Mouse (Mus musculus): ENCODE measurements at regions not wholly inside any gene's neighbourhood (a gene's known extent, or its start where the extent isn't known, plus 50 kb on each side); places are given as distances from the start of the nearest gene placed in this dataset.
"Not testable (repeated sequence)": the region's sequence is repeated elsewhere in the genome, so short reads cannot be mapped to it uniquely, and the experiment has no call there.

DNA sequence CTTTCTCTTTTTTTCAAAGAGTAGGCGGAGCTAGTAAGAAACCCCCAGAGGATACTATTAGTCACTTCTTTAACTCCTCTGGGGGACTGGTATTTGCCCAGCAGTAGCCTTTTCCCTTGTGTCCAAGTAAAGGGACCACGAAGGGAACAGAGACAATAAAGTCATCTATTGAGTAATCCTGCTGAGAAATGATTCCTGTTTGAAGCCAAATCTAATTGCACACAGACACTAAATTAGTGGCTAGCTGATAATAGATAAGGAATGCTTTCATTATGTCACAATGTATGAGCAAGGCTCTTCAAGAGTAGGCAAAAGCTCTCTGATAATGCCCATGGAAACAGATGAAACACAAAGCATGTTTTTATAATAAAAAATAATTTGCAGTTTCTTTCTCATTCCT is 201.9 kb upstream of the Gm21897 start:
- 38% methylated on average over 2 of the region's 2 CpGs for WGBS
- Histone ChIP-seq H3K27ac (ENCODE audit: low read depth, low read length) (no peak overlapping the region), H3K9ac (ENCODE audit: low read length) (no peak overlapping the region), H3K9me3 (ENCODE audit: control insufficient read depth, low read length) (no peaks in the 10 kb centered on the region), H3K27me3 (ENCODE audit: control insufficient read depth, insufficient read depth, low read length) (no peaks in the 10 kb centered on the region), H3K4me1 (replicated peaks; ENCODE audit: control insufficient read depth, insufficient read depth, low read length) (no peaks in the 10 kb centered on the region), H3K4me3 (ENCODE audit: low read depth, low read length) (no peak overlapping the region), H3K4me2 (ENCODE audit: low read depth, low read length, severe bottlenecking) (no peak overlapping the region), H3K36me3 (ENCODE audit: control insufficient read depth, insufficient read depth, low read length) (no peaks in the 10 kb centered on the region)
- ATAC-seq (replicated peaks; ENCODE audit: low FRiP score) (no peak), DNase-seq (ENCODE audit: low spot score) (no peak)

DNA sequence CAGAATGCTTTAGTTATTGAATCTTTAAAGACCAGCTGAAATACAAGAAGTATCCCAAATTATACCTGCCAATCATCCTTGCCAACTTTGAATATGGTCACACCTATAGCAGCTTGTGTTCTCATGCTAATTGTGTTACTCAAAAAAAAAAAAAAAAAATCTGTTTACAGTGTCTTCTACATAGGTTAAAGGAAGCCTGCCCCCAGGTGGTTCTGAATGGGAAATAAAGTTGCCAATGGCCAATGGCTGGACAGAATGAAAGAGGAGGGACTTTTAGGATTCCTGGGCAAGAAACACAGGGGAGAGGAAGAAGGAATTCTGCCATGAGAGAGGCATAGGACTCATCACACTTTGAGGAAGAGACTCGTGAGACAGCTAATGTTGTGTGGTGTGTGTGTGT is 197.5 kb upstream of the Gm21897 start:
- DNase-seq (ENCODE audit: low spot score) (no peak), ATAC-seq (replicated peaks; ENCODE audit: low FRiP score) (no peak)
- no peaks in the 10 kb centered on the region for H3K4me1 ChIP-seq (replicated peaks; ENCODE audit: control insufficient read depth, insufficient read depth, low read length)
- H3K9me3 ChIP-seq (ENCODE audit: control insufficient read depth, low read length): no peaks in the 10 kb centered on the region
- no peak overlapping the region for H3K9ac ChIP-seq (ENCODE audit: low read length)
- H3K27ac ChIP-seq (ENCODE audit: low read depth, low read length): no peak overlapping the region
- H3K4me3 ChIP-seq (ENCODE audit: low read depth, low read length): no peak overlapping the region
- no peaks in the 10 kb centered on the region for H3K27me3 ChIP-seq (ENCODE audit: control insufficient read depth, insufficient read depth, low read length)
- no peaks in the 10 kb centered on the region for H3K36me3 ChIP-seq (ENCODE audit: control insufficient read depth, insufficient read depth, low read length)
- 86% methylated on average over 1 of the region's 1 CpGs for WGBS
- no peak overlapping the region for H3K4me2 ChIP-seq (ENCODE audit: low read depth, low read length, severe bottlenecking)

DNA sequence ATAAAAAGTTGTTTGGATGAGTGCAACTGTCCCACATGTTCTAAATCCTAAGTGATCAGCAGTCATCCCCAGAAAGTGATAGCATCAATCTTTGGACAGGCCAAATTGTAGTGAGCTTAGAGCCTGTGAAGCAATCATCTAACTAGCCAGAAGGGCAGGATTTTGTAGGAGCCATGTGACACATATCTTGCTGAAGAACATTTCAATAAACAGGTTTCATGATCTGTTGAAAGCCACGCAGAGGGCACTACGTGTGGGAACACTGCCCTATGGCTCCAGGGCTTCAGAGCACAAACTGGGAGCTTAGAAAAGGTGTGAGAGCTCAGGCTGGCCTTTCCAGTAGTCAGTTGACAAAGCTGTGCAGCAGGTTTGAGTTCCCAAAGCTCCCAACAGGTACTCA is 188.3 kb upstream of the Gm21897 start:
- no peaks in the 10 kb centered on the region for H3K36me3 ChIP-seq (ENCODE audit: control insufficient read depth, insufficient read depth, low read length)
- no peak for DNase-seq (ENCODE audit: low spot score)
- no peak overlapping the region for H3K4me3 ChIP-seq (ENCODE audit: low read depth, low read length)
- H3K4me2 ChIP-seq (ENCODE audit: low read depth, low read length, severe bottlenecking): no peak overlapping the region
- 88% methylated on average over 2 of the region's 2 CpGs for WGBS
- no peaks in the 10 kb centered on the region for H3K27me3 ChIP-seq (ENCODE audit: control insufficient read depth, insufficient read depth, low read length)
- no peaks in the 10 kb centered on the region for H3K4me1 ChIP-seq (replicated peaks; ENCODE audit: control insufficient read depth, insufficient read depth, low read length)
- no peaks in the 10 kb centered on the region for H3K9me3 ChIP-seq (ENCODE audit: control insufficient read depth, low read length)
- H3K27ac ChIP-seq (ENCODE audit: low read depth, low read length): no peak overlapping the region
- ATAC-seq (replicated peaks; ENCODE audit: low FRiP score): no peak
- H3K9ac ChIP-seq (ENCODE audit: low read length): no peak overlapping the region

DNA sequence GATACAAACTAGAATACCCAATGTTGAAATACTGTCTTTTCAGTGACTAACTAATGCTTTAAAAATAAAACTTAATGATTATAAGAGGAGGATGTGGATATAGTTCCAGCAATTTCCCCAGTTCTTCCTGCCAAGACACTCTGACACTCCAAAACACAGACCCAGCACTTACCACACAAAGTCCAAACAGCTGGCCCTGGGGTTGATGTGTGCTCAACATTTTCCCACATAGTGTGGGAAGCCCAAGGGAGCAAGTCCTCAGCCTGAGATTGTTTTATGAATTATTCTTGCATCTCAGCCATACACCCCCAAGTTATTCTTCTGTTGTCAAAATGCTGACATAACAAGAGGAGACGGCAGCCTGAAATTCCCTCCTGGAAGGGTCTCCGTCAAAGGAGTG is 187.5 kb upstream of the Gm21897 start:
- 91% methylated on average over 2 of the region's 2 CpGs for WGBS
- Histone ChIP-seq H3K4me2 (ENCODE audit: low read depth, low read length, severe bottlenecking) (no peak overlapping the region), H3K27me3 (ENCODE audit: control insufficient read depth, insufficient read depth, low read length) (no peaks in the 10 kb centered on the region), H3K27ac (ENCODE audit: low read depth, low read length) (no peak overlapping the region), H3K9ac (ENCODE audit: low read length) (no peak overlapping the region), H3K9me3 (ENCODE audit: control insufficient read depth, low read length) (no peaks in the 10 kb centered on the region), H3K36me3 (ENCODE audit: control insufficient read depth, insufficient read depth, low read length) (no peaks in the 10 kb centered on the region), H3K4me1 (replicated peaks; ENCODE audit: control insufficient read depth, insufficient read depth, low read length) (no peaks in the 10 kb centered on the region), H3K4me3 (ENCODE audit: low read depth, low read length) (no peak overlapping the region)
- DNase-seq (ENCODE audit: low spot score) (no peak), ATAC-seq (replicated peaks; ENCODE audit: low FRiP score) (no peak)

DNA sequence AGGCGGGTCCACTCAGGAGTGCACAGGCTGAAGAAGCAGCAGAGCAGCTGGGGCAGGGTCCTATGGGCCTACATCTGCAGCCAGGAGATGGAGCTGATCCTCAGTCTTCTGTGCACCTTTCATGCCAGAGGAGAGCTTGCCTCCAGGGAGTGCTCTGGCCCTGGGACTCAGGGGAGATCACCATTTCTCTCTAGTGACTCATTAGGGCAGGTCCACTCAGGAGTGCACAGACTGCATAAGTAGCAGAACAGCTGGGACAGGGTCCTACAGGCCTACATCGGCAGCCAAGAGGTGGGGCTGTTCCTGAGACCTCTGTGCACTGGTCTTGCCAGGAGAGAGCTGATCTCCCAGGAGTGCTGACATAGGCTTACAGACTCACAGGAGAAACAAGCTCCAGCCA is 159.4 kb upstream of the Gm21897 start:
- no peak for ATAC-seq (replicated peaks; ENCODE audit: low FRiP score)
- WGBS: 80% methylated on average over 2 of the region's 2 CpGs
- H3K4me3 ChIP-seq (ENCODE audit: low read depth, low read length): no peak overlapping the region
- no peak overlapping the region for H3K9ac ChIP-seq (ENCODE audit: low read length)
- H3K4me2 ChIP-seq (ENCODE audit: low read depth, low read length, severe bottlenecking): no peak overlapping the region
- no peak overlapping the region for H3K27ac ChIP-seq (ENCODE audit: low read depth, low read length)
- H3K27me3 ChIP-seq (ENCODE audit: control insufficient read depth, insufficient read depth, low read length): no peaks in the 10 kb centered on the region
- no peaks in the 10 kb centered on the region for H3K36me3 ChIP-seq (ENCODE audit: control insufficient read depth, insufficient read depth, low read length)
- no peaks in the 10 kb centered on the region for H3K4me1 ChIP-seq (replicated peaks; ENCODE audit: control insufficient read depth, insufficient read depth, low read length)
- H3K9me3 ChIP-seq (ENCODE audit: control insufficient read depth, low read length): no peaks in the 10 kb centered on the region
- DNase-seq (ENCODE audit: low spot score): no peak

DNA sequence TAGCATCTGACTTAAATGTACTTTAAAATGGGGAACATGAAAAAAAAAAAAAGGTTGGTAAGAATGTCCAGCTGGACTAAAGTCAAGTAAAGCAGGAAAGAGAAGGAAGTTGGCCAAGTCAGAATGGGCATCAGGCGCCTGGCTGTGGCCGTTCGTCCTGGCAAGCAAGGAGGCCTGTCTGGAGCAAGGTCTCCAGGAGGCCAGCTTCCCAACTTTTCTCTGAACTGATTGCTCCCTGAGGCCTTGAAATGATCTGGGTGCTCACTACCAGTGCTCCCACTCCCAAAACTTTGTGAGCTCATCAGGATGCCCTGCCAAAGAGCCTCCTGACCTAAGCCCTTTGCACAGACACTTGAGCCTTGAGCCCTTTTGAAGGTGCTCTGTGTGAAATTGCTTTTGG is 141.7 kb upstream of the Gm21897 start:
- Histone ChIP-seq H3K27me3 (ENCODE audit: control insufficient read depth, insufficient read depth, low read length) (no peaks in the 10 kb centered on the region), H3K4me2 (ENCODE audit: low read depth, low read length, severe bottlenecking) (no peak overlapping the region), H3K36me3 (ENCODE audit: control insufficient read depth, insufficient read depth, low read length) (no peaks in the 10 kb centered on the region), H3K9ac (ENCODE audit: low read length) (no peak overlapping the region), H3K4me1 (replicated peaks; ENCODE audit: control insufficient read depth, insufficient read depth, low read length) (no peaks in the 10 kb centered on the region), H3K4me3 (ENCODE audit: low read depth, low read length) (no peak overlapping the region), H3K27ac (ENCODE audit: low read depth, low read length) (no peak overlapping the region), H3K9me3 (ENCODE audit: control insufficient read depth, low read length) (no peaks in the 10 kb centered on the region; the same call in 1 of the 2 replicates)
- 85% methylated on average over 3 of the region's 3 CpGs for WGBS
- DNase-seq (ENCODE audit: low spot score) (no peak), ATAC-seq (replicated peaks; ENCODE audit: low FRiP score) (no peak)

DNA sequence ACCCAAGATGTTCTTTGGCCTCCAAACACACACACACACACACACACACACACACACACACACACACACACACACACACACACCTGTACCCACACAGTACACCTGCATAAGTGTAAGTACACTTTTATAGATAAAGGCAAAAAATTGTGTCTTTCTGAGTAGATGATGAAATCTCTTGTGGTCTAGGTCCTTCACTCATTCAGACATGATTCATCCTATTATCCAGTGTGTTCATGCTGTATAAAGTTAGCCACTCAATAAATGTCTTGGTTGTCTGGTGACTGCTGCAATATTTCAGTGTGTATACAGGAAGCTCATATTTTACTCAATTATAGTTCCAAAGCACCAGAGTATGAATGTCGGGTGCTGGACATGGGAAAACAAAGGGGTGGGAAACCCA is 131.5 kb upstream of the Gm21897 start:
- DNase-seq (ENCODE audit: low spot score): no peak
- no peaks in the 10 kb centered on the region for H3K4me1 ChIP-seq (replicated peaks; ENCODE audit: control insufficient read depth, insufficient read depth, low read length)
- no peak overlapping the region for H3K9ac ChIP-seq (ENCODE audit: low read length)
- no peaks in the 10 kb centered on the region for H3K36me3 ChIP-seq (ENCODE audit: control insufficient read depth, insufficient read depth, low read length)
- ATAC-seq (replicated peaks; ENCODE audit: low FRiP score): no peak
- WGBS: 95% methylated on average over 1 of the region's 1 CpGs
- no peaks in the 10 kb centered on the region for H3K27me3 ChIP-seq (ENCODE audit: control insufficient read depth, insufficient read depth, low read length)
- no peak overlapping the region for H3K4me2 ChIP-seq (ENCODE audit: low read depth, low read length, severe bottlenecking)
- no peak overlapping the region for H3K27ac ChIP-seq (ENCODE audit: low read depth, low read length)
- no peak overlapping the region for H3K4me3 ChIP-seq (ENCODE audit: low read depth, low read length)
- H3K9me3 ChIP-seq (ENCODE audit: control insufficient read depth, low read length): no peaks in the 10 kb centered on the region

DNA sequence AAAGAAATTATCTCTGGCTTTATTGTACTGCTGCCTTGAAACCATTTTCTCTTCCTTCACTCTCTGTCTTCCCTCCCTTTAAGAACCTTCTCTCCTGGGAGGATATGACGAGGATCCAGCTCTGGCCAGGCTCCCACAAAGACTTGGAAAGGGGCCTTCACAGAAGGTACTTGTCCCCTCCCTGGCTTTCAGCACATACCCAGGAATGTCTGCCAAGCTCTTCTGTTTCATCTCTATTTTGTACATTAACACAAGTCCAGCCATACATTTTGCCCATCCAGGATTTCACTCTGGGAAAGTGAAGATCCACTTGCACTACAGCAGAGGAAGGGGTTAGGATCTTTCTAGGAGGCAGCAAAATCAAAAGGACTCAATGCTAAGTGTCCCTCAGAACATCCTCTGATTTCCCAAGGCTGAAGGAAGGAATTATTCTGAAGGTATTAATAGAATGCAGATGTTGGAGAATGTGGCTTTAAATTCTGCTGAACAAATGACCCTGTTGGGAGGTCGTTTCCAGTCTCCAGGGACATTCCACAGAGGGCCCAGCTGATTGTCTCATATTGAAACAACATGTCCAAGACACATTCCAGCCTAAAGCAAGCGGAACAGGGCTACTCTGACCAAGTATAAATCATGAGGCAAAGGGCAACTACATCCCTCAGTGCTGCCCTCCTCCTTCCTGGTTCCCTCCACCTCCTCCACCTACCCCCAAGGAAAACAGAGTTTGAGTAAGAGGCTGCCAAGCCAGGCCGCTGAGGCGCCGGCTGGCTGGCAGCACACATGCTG is 122.1 kb upstream of the Gm21897 start:
- no peaks in the 10 kb centered on the region for H3K36me3 ChIP-seq (ENCODE audit: control insufficient read depth, insufficient read depth, low read length)
- H3K4me2 ChIP-seq (ENCODE audit: low read depth, low read length, severe bottlenecking): no peak overlapping the region
- no peaks in the 10 kb centered on the region for H3K9me3 ChIP-seq (ENCODE audit: control insufficient read depth, low read length)
- no peak for DNase-seq (ENCODE audit: low spot score)
- WGBS: 75% methylated on average over 6 of the region's 6 CpGs
- H3K27ac ChIP-seq (ENCODE audit: low read depth, low read length): no peak overlapping the region
- H3K4me3 ChIP-seq (ENCODE audit: low read depth, low read length): no peak overlapping the region
- H3K27me3 ChIP-seq (ENCODE audit: control insufficient read depth, insufficient read depth, low read length): no peaks in the 10 kb centered on the region
- H3K9ac ChIP-seq (ENCODE audit: low read length): no peak overlapping the region
- no peak for ATAC-seq (replicated peaks; ENCODE audit: low FRiP score)
- H3K4me1 ChIP-seq (replicated peaks; ENCODE audit: control insufficient read depth, insufficient read depth, low read length): no peaks in the 10 kb centered on the region

DNA sequence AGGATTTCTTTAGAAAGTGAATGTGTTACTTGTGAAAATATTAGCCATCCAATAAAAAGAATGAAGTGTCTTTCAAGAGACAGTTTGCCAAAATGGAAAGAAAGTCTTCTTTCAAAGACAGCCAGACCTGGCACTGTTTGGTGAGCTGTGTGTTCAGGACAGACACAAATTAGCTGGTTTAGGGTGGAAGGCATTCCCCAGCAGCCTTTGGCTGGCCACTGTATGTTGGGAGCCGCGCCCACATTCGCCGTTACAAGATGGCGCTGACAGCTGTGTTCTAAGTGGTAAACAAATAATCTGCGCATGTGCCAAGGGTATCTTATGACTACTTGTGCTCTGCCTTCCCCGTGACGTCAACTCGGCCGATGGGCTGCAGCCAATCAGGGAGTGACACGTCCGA is 121.3 kb upstream of the Gm21897 start:
- DNase-seq (ENCODE audit: low spot score); H3K4me3 ChIP-seq (ENCODE audit: low read depth, low read length); H3K27ac ChIP-seq (ENCODE audit: low read depth, low read length); H3K36me3 ChIP-seq (ENCODE audit: control insufficient read depth, insufficient read depth, low read length); ATAC-seq (replicated peaks; ENCODE audit: low FRiP score); H3K9me3 ChIP-seq (ENCODE audit: control insufficient read depth, low read length); H3K4me1 ChIP-seq (replicated peaks; ENCODE audit: control insufficient read depth, insufficient read depth, low read length); H3K27me3 ChIP-seq (ENCODE audit: control insufficient read depth, insufficient read depth, low read length); H3K9ac ChIP-seq (ENCODE audit: low read length); H3K4me2 ChIP-seq (ENCODE audit: low read depth, low read length, severe bottlenecking): not testable (repeated sequence)
- 96% methylated on average over 5 of the region's 12 CpGs for WGBS
